Mouse (Mus musculus): ENCODE measurements around the gene 9030612E09Rik.
A peak's percentile ranks its signal among the peaks of the same experiment; 100 is the strongest.

The 9030612E09Rik gene

DNA sequence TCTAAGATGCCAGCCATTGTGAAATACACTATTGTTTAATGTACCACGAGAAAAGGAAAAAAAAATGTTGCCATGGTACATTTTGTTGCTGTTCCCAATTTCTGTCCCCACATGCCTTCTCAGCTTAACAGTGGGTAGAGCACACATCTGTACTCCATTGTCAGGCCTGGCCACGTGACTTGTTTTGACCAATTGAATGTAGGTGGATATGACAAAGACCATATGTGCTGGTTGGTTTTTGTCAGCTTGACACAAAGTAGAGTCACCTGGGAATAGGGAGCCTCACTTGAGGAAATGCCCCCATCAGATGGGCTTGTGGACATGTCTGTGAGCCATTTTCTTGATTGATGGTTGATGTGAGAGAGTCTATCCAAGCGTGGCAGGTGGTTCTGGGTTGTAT, 29.4 kb downstream of the 9030612E09Rik start:
- no peak for DNase-seq (ENCODE audit: low read depth)

DNA sequence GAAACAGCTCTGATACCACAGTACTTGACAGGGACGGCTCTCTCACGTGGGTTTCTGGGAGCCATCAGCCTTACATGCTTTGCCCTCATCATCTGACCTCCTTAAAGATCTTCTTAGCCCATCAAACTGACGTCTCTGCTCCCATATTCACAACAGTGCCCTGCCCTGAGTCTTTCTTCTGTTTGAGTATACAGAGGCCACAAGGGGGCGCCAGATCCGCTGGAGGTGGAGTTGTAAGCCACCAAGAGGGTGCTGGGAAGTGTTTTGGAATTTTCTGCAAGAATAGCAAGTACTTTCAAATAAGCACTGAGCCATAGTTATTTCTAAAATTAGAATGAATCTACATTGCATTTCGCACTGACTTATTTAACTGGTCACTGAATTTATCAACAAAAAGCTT, 37.4 kb downstream of the 9030612E09Rik start:
- no peak for DNase-seq (ENCODE audit: low read depth)

- no peak for DNase-seq (ENCODE audit: low read depth)
Measured at GRCm38 (mm10) chr10:43217361-43217900, 42.9 kb downstream of the 9030612E09Rik start.

DNA sequence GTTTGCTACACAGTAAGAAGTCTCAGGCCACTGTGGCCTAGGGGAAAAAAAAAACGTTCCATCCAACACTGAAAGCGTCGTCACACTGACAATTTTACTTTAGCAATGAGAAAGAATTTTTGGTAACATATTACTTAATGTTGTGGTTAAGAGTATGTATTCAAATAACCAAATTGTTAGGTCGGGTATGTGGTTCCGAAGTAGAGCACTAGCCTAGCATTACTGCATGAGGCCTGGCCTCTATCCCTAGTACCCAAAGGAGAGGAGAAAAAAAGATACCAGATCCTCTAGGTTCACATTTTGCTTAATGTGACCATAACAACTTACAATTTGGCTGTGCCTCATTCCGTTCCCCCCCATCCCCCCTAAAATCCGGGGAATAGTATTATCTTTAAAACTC, 46.0 kb downstream of the 9030612E09Rik start:
- peak; percentile 26 for DNase-seq (ENCODE audit: low read depth)

- DNase-seq (ENCODE audit: low read depth) = peak; percentile 90
Measured at GRCm38 (mm10) chr10:43220910-43221625, 46.6 kb downstream of the 9030612E09Rik start, which contains the start of gene Pdss2. Pdss2 (plus strand) TSS chr10:43221486.

GRCm38 (mm10) chr10:43221659-43222058, 47.2 kb downstream of the 9030612E09Rik start:
- DNase-seq (ENCODE audit: low read depth) = no peak

GRCm38 (mm10) chr10:43223391-43223790, 48.9 kb downstream of the 9030612E09Rik start:
- DNase-seq (ENCODE audit: low read depth) = no peak

All from fibroblast of lung, adult 2 months (primary cell).